Mouse (Mus musculus) small intestine, adult 2 months (tissue): ENCODE data around the gene Gatm.

ENCODE experiments used
- CTCF ChIP-seq: fragments of 200-500 bp; IDR thresholded peaks from 2 replicates; pipeline ENCODE4 v1.5.1; 2012; ENCODE audit warnings: low read depth, mild to moderate bottlenecking, control low read depth, inconsistent platforms, low read length, moderate library complexity, mixed read lengths; ENCODE audit not compliant: insufficient replicate concordance, insufficient read length; ENCODE audit errors: extremely low read depth
- POLR2A ChIP-seq: fragments of 200-500 bp; IDR thresholded peaks from 2 replicates; pipeline ENCODE4 v1.6.1; 2012; ENCODE audit warnings: low read depth, mild to moderate bottlenecking, control low read depth, inconsistent platforms, low read length, moderate library complexity

- TF ChIP-seq CTCF: peak; percentile 51; the same call in 1 of the 2 replicates
- TF ChIP-seq POLR2A: no peak
Observed at GRCm38 (mm10) chr2:122558317-122558716, 52.8 kb downstream of the Gatm start.
